Mouse (Mus musculus): ENCODE measurements around the gene Olfr578. TPM values are rescaled to one million over a fixed set of nuclear protein-coding genes. Genes with fewer than 3 reads are reported as not detected.

Gene Olfr578
- polyA plus RNA-seq (2014; fragmentation: Nextera tagmentation; extraction: Ambion mirVana) = not detected in 2 replicates

- H3K27me3 ChIP-seq (ENCODE audit: control insufficient read depth, insufficient read depth, low read length) = no peaks in the 10 kb centered on the region
- no peaks in the 10 kb centered on the region for H3K9me3 ChIP-seq (ENCODE audit: control insufficient read depth, low read length)
- no peak within 1 kb of the TSS for H3K9ac ChIP-seq (ENCODE audit: low read depth, low read length)
- no peak within 1 kb of the TSS for H3K27ac ChIP-seq (ENCODE audit: low read depth, low read length)
- ATAC-seq (ENCODE audit: low FRiP score, low TSS enrichment) = no peak
- no peak within 1 kb of the TSS for H3K4me2 ChIP-seq (replicated peaks; ENCODE audit: low read depth, low read length)
- 77% methylated on average over 3 of the region's 3 CpGs for WGBS
- no peaks in the 10 kb centered on the region for H3K36me3 ChIP-seq (ENCODE audit: control insufficient read depth, insufficient read depth, low read length)
- no peak within 1 kb of the TSS for H3K4me3 ChIP-seq (ENCODE audit: low read length)
- H3K4me1 ChIP-seq (ENCODE audit: control insufficient read depth, insufficient read depth, low read length) = no peaks in the 10 kb centered on the region
These were observed at the start of gene Olfr578 for GRCm38 (mm10) chr7:102989224-102989623. Olfr578 (minus strand) TSS chr7:102989324.

GRCm38 (mm10) chr7:103037724-103038123 is 48.6 kb upstream of the Olfr578 start, which contains the start of gene Olfr582:
Olfr582 (plus strand) TSS chr7:103038024.
- Histone ChIP-seq H3K4me2 (replicated peaks; ENCODE audit: low read depth, low read length) (no peak within 1 kb of the TSS), H3K9ac (ENCODE audit: low read depth, low read length) (no peak within 1 kb of the TSS), H3K4me1 (ENCODE audit: control insufficient read depth, insufficient read depth, low read length) (no peaks in the 10 kb centered on the region), H3K27me3 (ENCODE audit: control insufficient read depth, insufficient read depth, low read length) (no peaks in the 10 kb centered on the region), H3K4me3 (ENCODE audit: low read length) (no peak within 1 kb of the TSS), H3K27ac (ENCODE audit: low read depth, low read length) (no peak within 1 kb of the TSS), H3K9me3 (ENCODE audit: control insufficient read depth, low read length) (no peaks in the 10 kb centered on the region), H3K36me3 (ENCODE audit: control insufficient read depth, insufficient read depth, low read length) (no peaks in the 10 kb centered on the region)
- no peak for ATAC-seq (ENCODE audit: low FRiP score, low TSS enrichment)

- no peaks in the 10 kb centered on the region for H3K9me3 ChIP-seq (ENCODE audit: control insufficient read depth, low read length)
- H3K36me3 ChIP-seq (ENCODE audit: control insufficient read depth, insufficient read depth, low read length) = no peaks in the 10 kb centered on the region
- H3K9ac ChIP-seq (ENCODE audit: low read depth, low read length) = no peak within 1 kb of the TSS
- no peak for ATAC-seq (ENCODE audit: low FRiP score, low TSS enrichment)
- no peak within 1 kb of the TSS for H3K27ac ChIP-seq (ENCODE audit: low read depth, low read length)
- WGBS = 89% methylated on average over 2 of the region's 2 CpGs
- H3K4me1 ChIP-seq (ENCODE audit: control insufficient read depth, insufficient read depth, low read length) = no peaks in the 10 kb centered on the region
- H3K4me3 ChIP-seq (ENCODE audit: low read length) = no peak within 1 kb of the TSS
- H3K4me2 ChIP-seq (replicated peaks; ENCODE audit: low read depth, low read length) = no peak within 1 kb of the TSS
- H3K27me3 ChIP-seq (ENCODE audit: control insufficient read depth, insufficient read depth, low read length) = no peaks in the 10 kb centered on the region
These were observed 13.3 kb downstream of the Olfr578 start, which contains the start of gene Olfr577 for GRCm38 (mm10) chr7:102975843-102976242. Olfr577 (minus strand) TSS chr7:102975943.

GRCm38 (mm10) chr7:102974399-102974798 is 14.7 kb downstream of the Olfr578 start:
- no peak overlapping the region for H3K27ac ChIP-seq (ENCODE audit: low read depth, low read length)
- H3K4me3 ChIP-seq (ENCODE audit: low read length) = no peak overlapping the region
- no peaks in the 10 kb centered on the region for H3K27me3 ChIP-seq (ENCODE audit: control insufficient read depth, insufficient read depth, low read length)
- no peaks in the 10 kb centered on the region for H3K9me3 ChIP-seq (ENCODE audit: control insufficient read depth, low read length)
- 58% methylated on average over 1 of the region's 1 CpGs for WGBS
- H3K36me3 ChIP-seq (ENCODE audit: control insufficient read depth, insufficient read depth, low read length) = no peaks in the 10 kb centered on the region
- H3K4me2 ChIP-seq (replicated peaks; ENCODE audit: low read depth, low read length) = no peak overlapping the region
- ATAC-seq (ENCODE audit: low FRiP score, low TSS enrichment) = no peak
- H3K9ac ChIP-seq (ENCODE audit: low read depth, low read length) = no peak overlapping the region
- H3K4me1 ChIP-seq (ENCODE audit: control insufficient read depth, insufficient read depth, low read length) = no peaks in the 10 kb centered on the region

- 53% methylated on average over 2 of the region's 2 CpGs for WGBS
- ATAC-seq (ENCODE audit: low FRiP score, low TSS enrichment) = no peak
These were observed 26.8 kb downstream of the Olfr578 start, which contains the start of gene Olfr576 for GRCm38 (mm10) chr7:102962360-102962759. Olfr576 (plus strand) TSS chr7:102962660.

GRCm38 (mm10) chr7:102958593-102958992 is 30.5 kb downstream of the Olfr578 start, which contains the start of gene Olfr575:
Olfr575 (minus strand) TSS chr7:102958775.
- Histone ChIP-seq H3K4me1 (ENCODE audit: control insufficient read depth, insufficient read depth, low read length) (no peaks in the 10 kb centered on the region), H3K9me3 (ENCODE audit: control insufficient read depth, low read length) (no peaks in the 10 kb centered on the region), H3K4me2 (replicated peaks; ENCODE audit: low read depth, low read length) (no peak within 1 kb of the TSS), H3K4me3 (ENCODE audit: low read length) (no peak within 1 kb of the TSS), H3K9ac (ENCODE audit: low read depth, low read length) (no peak within 1 kb of the TSS), H3K36me3 (ENCODE audit: control insufficient read depth, insufficient read depth, low read length) (no peaks in the 10 kb centered on the region), H3K27ac (ENCODE audit: low read depth, low read length) (no peak within 1 kb of the TSS), H3K27me3 (ENCODE audit: control insufficient read depth, insufficient read depth, low read length) (no peaks in the 10 kb centered on the region)
- no peak for ATAC-seq (ENCODE audit: low FRiP score, low TSS enrichment)
- WGBS = 73% methylated on average over 1 of the region's 1 CpGs

More at GRCm38 (mm10) chr7:102962360-102962759, 26.8 kb downstream of the Olfr578 start, which contains the start of gene Olfr576:
- Histone ChIP-seq H3K4me1 (ENCODE audit: control insufficient read depth, insufficient read depth, low read length) (no peaks in the 10 kb centered on the region), H3K4me2 (replicated peaks; ENCODE audit: low read depth, low read length) (no peak within 1 kb of the TSS), H3K9me3 (ENCODE audit: control insufficient read depth, low read length) (no peaks in the 10 kb centered on the region), H3K36me3 (ENCODE audit: control insufficient read depth, insufficient read depth, low read length) (no peaks in the 10 kb centered on the region), H3K27ac (ENCODE audit: low read depth, low read length) (no peak within 1 kb of the TSS), H3K9ac (ENCODE audit: low read depth, low read length) (no peak within 1 kb of the TSS), H3K27me3 (ENCODE audit: control insufficient read depth, insufficient read depth, low read length) (no peaks in the 10 kb centered on the region), H3K4me3 (ENCODE audit: low read length) (no peak within 1 kb of the TSS)

GRCm38 (mm10) chr7:102958137-102958536 is 31.0 kb downstream of the Olfr578 start:
- no peak overlapping the region for H3K4me3 ChIP-seq (ENCODE audit: low read length)
- H3K9me3 ChIP-seq (ENCODE audit: control insufficient read depth, low read length) = no peaks in the 10 kb centered on the region
- no peak overlapping the region for H3K9ac ChIP-seq (ENCODE audit: low read depth, low read length)
- no peak for ATAC-seq (ENCODE audit: low FRiP score, low TSS enrichment)
- no peak overlapping the region for H3K27ac ChIP-seq (ENCODE audit: low read depth, low read length)
- no peaks in the 10 kb centered on the region for H3K27me3 ChIP-seq (ENCODE audit: control insufficient read depth, insufficient read depth, low read length)
- 70% methylated on average over 3 of the region's 3 CpGs for WGBS
- no peaks in the 10 kb centered on the region for H3K36me3 ChIP-seq (ENCODE audit: control insufficient read depth, insufficient read depth, low read length)
- H3K4me2 ChIP-seq (replicated peaks; ENCODE audit: low read depth, low read length) = no peak overlapping the region
- H3K4me1 ChIP-seq (ENCODE audit: control insufficient read depth, insufficient read depth, low read length) = no peaks in the 10 kb centered on the region

- Histone ChIP-seq H3K9me3 (ENCODE audit: control insufficient read depth, low read length) (no peaks in the 10 kb centered on the region), H3K27ac (ENCODE audit: low read depth, low read length) (no peak overlapping the region), H3K4me3 (ENCODE audit: low read length) (no peak overlapping the region), H3K27me3 (ENCODE audit: control insufficient read depth, insufficient read depth, low read length) (no peaks in the 10 kb centered on the region), H3K4me2 (replicated peaks; ENCODE audit: low read depth, low read length) (no peak overlapping the region), H3K36me3 (ENCODE audit: control insufficient read depth, insufficient read depth, low read length) (no peaks in the 10 kb centered on the region), H3K9ac (ENCODE audit: low read depth, low read length) (no peak overlapping the region), H3K4me1 (ENCODE audit: control insufficient read depth, insufficient read depth, low read length) (no peaks in the 10 kb centered on the region)
- whole genome bisulfite sequencing = 68% methylated on average over 1 of the region's 1 CpGs
- ATAC-seq (ENCODE audit: low FRiP score, low TSS enrichment) = no peak
These were observed 38.4 kb downstream of the Olfr578 start for GRCm38 (mm10) chr7:102950732-102951131.

GRCm38 (mm10) chr7:102948167-102948566 is 41.0 kb downstream of the Olfr578 start, which contains the start of gene Olfr574:
Olfr574 (plus strand) TSS chr7:102948467.
- H3K27ac ChIP-seq (ENCODE audit: low read depth, low read length) = no peak within 1 kb of the TSS
- 87% methylated on average over 1 of the region's 1 CpGs for WGBS
- H3K4me1 ChIP-seq (ENCODE audit: control insufficient read depth, insufficient read depth, low read length) = no peaks in the 10 kb centered on the region
- H3K9me3 ChIP-seq (ENCODE audit: control insufficient read depth, low read length) = no peaks in the 10 kb centered on the region
- H3K27me3 ChIP-seq (ENCODE audit: control insufficient read depth, insufficient read depth, low read length) = no peaks in the 10 kb centered on the region
- no peak for ATAC-seq (ENCODE audit: low FRiP score, low TSS enrichment)
- H3K36me3 ChIP-seq (ENCODE audit: control insufficient read depth, insufficient read depth, low read length) = no peaks in the 10 kb centered on the region
- H3K9ac ChIP-seq (ENCODE audit: low read depth, low read length) = no peak within 1 kb of the TSS
- no peak within 1 kb of the TSS for H3K4me2 ChIP-seq (replicated peaks; ENCODE audit: low read depth, low read length)
- no peak within 1 kb of the TSS for H3K4me3 ChIP-seq (ENCODE audit: low read length)
